10 mouse cellular contexts compared by ENCODE assay signal in the genomic region with DNA sequence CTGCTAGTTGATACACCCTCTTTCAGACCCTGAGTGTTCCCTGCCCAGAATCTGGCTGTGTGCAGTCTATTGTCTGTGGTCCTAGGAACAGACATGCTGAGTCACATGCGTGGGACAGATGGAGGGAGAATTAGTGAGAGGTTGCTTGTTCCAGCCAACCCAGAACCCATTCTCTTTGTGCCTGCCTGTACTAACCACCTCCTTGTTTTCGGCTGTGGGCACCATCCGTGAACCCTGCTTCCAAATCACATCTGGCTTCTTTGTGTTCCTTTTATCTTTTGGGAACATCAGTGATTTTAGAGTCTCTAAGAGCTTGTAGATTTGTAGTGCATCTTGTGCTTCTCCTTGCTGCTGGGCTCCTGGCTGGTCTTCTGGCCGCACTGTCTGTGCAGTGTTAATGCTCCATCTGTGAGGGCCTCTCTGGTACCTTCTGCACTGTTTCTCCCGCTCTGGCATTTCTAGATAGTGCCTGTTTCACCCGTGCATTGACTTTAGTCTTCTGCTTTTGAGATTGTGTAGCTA.
DNase-seq lines count a peak whose midpoint lies in the region; ATAC-seq and TF ChIP-seq lines count a peak whose summit lies in the region.
"Had no signal": no experiment of that assay in that cellular context is flagged by ENCODE, and none has a peak within 500 bp of the region (broad histone marks: within the 10 kb centered on the region; RNA-seq: fewer than 3 reads in every experiment).

No protein-coding gene starts in this region.

- H3K27me3 ChIP-seq in hindbrain, embryonic 10.5 days (ENCODE audit: insufficient read depth, poor library complexity, severe bottlenecking) = no peaks in the 10 kb centered on the region
- H3K27me3 ChIP-seq in hindbrain, embryonic 13.5 days = no peaks in the 10 kb centered on the region
- H3K27me3 ChIP-seq: embryonic facial prominence, embryonic 13.5 days had no signal

- no peak for DNase-seq in hindbrain, embryonic 10.5 days (ENCODE audit: low spot score)
- DNase-seq in ZHBTc4 (ENCODE audit: low read depth, low spot score) = peak; percentile 16
- no peak for DNase-seq in spleen, adult 12 weeks (ENCODE audit: low spot score)
- DNase-seq in ovary, adult 18-20 months (ENCODE audit: low spot score) = no peak
- DNase-seq in urinary bladder, postnatal 25 days (ENCODE audit: low spot score) = no peak
- DNase-seq: kidney, adult 8-10 months had no signal

- H3K4me1 ChIP-seq in hindbrain, embryonic 10.5 days (replicated peaks) = peaks cover 18% of the 10 kb centered on the region
- H3K4me1 ChIP-seq in hindbrain, embryonic 13.5 days (replicated peaks) = peaks cover 29% of the 10 kb centered on the region
- peaks cover 22% of the 10 kb centered on the region for H3K4me1 ChIP-seq in cortical plate, adult 2 months (ENCODE audit: control insufficient read depth, insufficient read depth, low read length)

- H3K4me2 ChIP-seq in hindbrain, embryonic 13.5 days = no peak overlapping the region
- H3K4me2 ChIP-seq: embryonic facial prominence, embryonic 13.5 days had no signal

- H3K9ac ChIP-seq in hindbrain, embryonic 13.5 days = no peak overlapping the region
- H3K9ac ChIP-seq: embryonic facial prominence, embryonic 13.5 days had no signal

- no peak overlapping the region for H3K4me3 ChIP-seq in hindbrain, embryonic 10.5 days
- H3K4me3 ChIP-seq in hindbrain, embryonic 13.5 days = no peak overlapping the region
- no peak overlapping the region for H3K4me3 ChIP-seq in cortical plate, adult 2 months (ENCODE audit: insufficient read depth, low read length)
- H3K4me3 ChIP-seq: embryonic facial prominence, embryonic 13.5 days had no signal

- H3K36me3 ChIP-seq in hindbrain, embryonic 10.5 days = no peaks in the 10 kb centered on the region
- no peaks in the 10 kb centered on the region for H3K36me3 ChIP-seq in hindbrain, embryonic 13.5 days

- no peak for TF ChIP-seq POLR2A in cortical plate, adult 2 months (IDR thresholded peaks at IDR 0.05; ENCODE audit: extremely low read depth, insufficient read depth, low read length)

- WGBS in hindbrain, embryonic 10.5 days = 84% methylated on average over 6 of the region's 6 CpGs
- WGBS in hindbrain, embryonic 13.5 days = 78% methylated on average over 6 of the region's 6 CpGs

- TF ChIP-seq CTCF in cortical plate, adult 2 months (IDR thresholded peaks at IDR 0.05; ENCODE audit: extremely low read depth, insufficient read depth, low read length) = no peak

- no peak for ATAC-seq in hindbrain, embryonic 13.5 days (ENCODE audit: low FRiP score)
- ATAC-seq in megakaryocyte-erythroid progenitor cell, adult 5-6 weeks (replicated peaks; ENCODE audit: low FRiP score, low TSS enrichment, poor library complexity, severe bottlenecking) = 0 out of 2 replicates have a peak, but pooled peaks have one; percentile 26

- H3K27ac ChIP-seq in hindbrain, embryonic 10.5 days = 0 out of 2 replicates have a peak overlapping the region, but pooled peaks have one; percentile 35
- no peak overlapping the region; the same call in 1 of the 2 replicates for H3K27ac ChIP-seq in hindbrain, embryonic 13.5 days
- H3K27ac ChIP-seq in cortical plate, adult 2 months (ENCODE audit: insufficient read depth, low read length) = peak overlapping the region; percentile 54; the same call in 1 of the 2 replicates
- H3K27ac ChIP-seq: embryonic facial prominence, embryonic 13.5 days had no signal

- H3K9me3 ChIP-seq in hindbrain, embryonic 10.5 days = no peaks in the 10 kb centered on the region
- no peaks in the 10 kb centered on the region for H3K9me3 ChIP-seq in hindbrain, embryonic 13.5 days
- H3K9me3 ChIP-seq: embryonic facial prominence, embryonic 13.5 days had no signal
